Mouse (Mus musculus): Measurements from ENCODE around the gene 2010109A12Rik. TPM values are rescaled to one million over a fixed set of nuclear protein-coding genes. Genes with fewer than 3 reads are reported as not detected.

Gene 2010109A12Rik
- polyA plus RNA-seq (2012; fragmentation: generic; extraction: Trizol) = under 1 TPM; 0.05 to 0.21 TPM

GRCm38 (mm10) chr5:93206109-93207005, at the start of gene 2010109A12Rik, which contains the start of gene Ccni:
Gene 2010109A12Rik (plus strand): TSS chr5:93206518.
Gene Ccni (minus strand): TSS chr5:93206495.

Other genes with a start within 250 kb of the 2010109A12Rik start
- gene Sowahb, start 161.5 kb upstream of the 2010109A12Rik start, polyA plus RNA-seq (2012; fragmentation: generic; extraction: Trizol) = not detected
- 10 to 100 TPM in 1 of 2 experiments, 1 to 10 TPM in 1; 9.8 to 91.7 TPM for gene Sept11, start 113.1 kb upstream of the 2010109A12Rik start, polyA plus RNA-seq (2012; fragmentation: generic; extraction: Trizol)
- 100 to 1,000 TPM in 1 of 2 experiments, 10 to 100 TPM in 1; 25.7 to 145 TPM for gene Ccni, start within 50 bp of the 2010109A12Rik start, polyA plus RNA-seq (2012; fragmentation: generic; extraction: Trizol)
- 10 to 100 TPM in 1 of 2 experiments, under 1 TPM in 1; 0.81 to 29.0 TPM for gene Ccng2, start 60.7 kb downstream of the 2010109A12Rik start, polyA plus RNA-seq (2012; fragmentation: generic; extraction: Trizol)

Measured in C3H10T1/2 (cell line).